Mouse (Mus musculus) bone marrow macrophage, adult 2 months (primary cell): ENCODE results near the gene Thsd7a.

ENCODE experiments used
- CTCF ChIP-seq: IDR thresholded peaks from 2 replicates; pipeline ENCODE4 v1.5.1; 2012; ENCODE audit warnings: low read depth, mild to moderate bottlenecking, low read length, moderate library complexity
- POLR2A ChIP-seq: IDR thresholded peaks from 2 replicates; pipeline ENCODE4 v1.6.1; 2012; ENCODE audit warnings: mild to moderate bottlenecking, low read depth, low read length, borderline replicate concordance

DNA sequence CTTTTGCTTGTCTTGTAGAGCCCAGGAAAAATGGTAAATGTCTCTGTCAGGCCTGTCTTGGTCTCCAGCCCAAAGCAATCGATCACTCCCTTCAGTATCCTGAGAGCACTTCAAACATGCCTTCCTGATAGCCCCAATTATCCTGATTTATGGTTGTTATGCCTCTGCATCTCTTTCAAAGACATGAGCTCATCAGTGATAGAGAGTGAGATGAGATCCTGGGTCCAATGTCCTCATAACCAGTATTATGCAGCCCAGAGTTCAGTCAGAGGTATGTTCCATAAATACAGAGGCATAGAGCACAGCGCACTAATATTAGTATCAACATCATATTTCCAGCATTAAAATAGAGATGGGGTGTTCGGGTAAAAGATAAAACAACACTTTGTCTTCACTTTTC is 15.3 kb downstream of the Thsd7a start:
- TF ChIP-seq POLR2A: no peak
- no peak for TF ChIP-seq CTCF
